Mouse (Mus musculus): ENCODE measurements around the gene Hs1bp3.

Gene Hs1bp3

DNA sequence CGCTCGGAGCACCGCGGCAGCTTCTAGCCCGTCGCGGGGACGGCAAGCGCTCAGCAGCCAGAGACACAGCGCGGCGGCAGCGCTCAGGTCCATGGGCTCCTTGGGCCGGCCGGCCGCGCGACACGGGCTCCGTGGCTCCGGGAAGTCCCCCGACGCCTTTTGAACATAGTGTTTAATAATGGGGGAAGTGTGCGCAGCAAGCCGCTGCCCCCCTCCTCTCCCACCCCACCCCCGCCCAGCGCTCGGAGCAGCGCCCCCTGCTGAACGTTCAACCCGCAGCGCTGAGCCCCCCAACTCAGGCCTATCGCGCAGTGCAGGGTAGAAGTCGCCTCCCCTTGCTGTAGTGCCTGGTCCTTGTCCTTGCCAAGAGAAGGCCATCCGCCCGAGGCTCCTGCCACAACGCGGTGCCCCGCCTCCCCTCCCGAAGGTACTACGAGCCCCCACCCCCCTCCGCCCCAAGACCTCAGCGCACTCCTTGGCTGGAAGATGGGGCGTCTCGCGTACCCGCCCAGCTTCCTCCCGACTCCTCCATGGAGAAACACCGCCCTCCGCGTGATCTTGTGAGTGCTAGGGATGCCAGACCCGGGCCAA, 11.3 kb upstream of the Hs1bp3 start, which contains the start of gene Gdf7:
Gdf7 (minus strand) TSS at position 114 of the 591 bp plus-strand sequence.
- DNase-seq (ENCODE audit: low spot score), result no peak

DNA sequence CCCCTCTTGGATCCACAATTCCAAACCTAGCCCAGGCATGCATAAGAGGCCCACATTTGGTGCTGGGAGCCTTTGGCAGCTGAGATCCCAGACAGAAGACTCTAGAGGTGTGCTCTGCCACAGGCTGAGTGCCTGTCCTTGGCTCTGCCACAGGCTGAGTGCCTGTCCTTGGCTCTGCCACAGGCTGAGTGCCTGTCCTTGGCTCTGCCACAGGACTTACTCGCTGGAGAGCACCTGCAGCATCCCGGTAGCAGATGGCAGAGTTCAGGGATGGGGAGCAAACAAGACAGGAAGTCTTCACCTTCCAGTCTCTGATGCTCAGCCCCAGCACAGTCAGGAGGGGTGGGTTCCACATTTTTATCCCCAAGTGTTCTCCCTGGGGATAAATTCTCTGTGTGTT, 8.0 kb upstream of the Hs1bp3 start:
- DNase-seq (ENCODE audit: low spot score), result no peak

DNA sequence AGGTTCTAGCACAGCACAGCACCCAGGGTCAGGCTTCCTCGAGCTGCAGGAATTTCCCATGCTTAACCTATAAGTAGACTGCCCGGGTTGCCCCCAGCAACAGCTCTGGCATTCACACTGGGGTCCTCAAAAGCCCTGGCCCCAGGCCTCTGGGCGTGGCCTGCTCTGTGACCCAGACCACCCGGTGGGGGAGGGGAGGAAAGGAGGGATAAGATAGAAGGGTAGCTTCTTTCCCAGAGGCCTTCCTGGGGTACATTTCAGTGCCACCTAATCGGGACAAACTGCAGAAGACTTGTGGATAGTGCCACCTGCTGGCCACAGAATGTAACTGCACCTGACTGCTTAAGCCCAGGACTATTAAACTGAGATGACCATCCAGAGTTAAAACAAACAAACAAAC, 6.8 kb upstream of the Hs1bp3 start:
- no peak for DNase-seq (ENCODE audit: low spot score)

DNA sequence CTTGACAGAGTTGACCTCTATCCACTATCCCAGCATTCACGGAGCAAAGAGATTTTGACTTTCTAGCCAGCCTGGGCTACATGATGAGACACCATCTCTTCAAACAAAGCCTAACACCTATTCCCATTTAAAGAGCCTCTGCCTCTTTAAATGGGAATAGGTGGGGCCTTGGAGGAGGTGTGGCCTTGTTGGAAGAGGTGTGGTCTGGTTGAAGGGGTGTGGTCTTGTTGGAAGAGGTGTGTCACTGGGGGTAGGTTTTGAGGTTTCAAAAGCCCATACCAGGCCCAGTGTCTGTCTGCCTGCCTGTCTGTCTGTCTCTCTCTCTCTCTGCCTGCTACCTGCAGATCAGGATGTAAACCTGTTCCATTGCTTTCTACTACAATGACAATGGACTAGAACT, 6.3 kb upstream of the Hs1bp3 start:
- DNase-seq (ENCODE audit: low spot score), result no peak

DNA sequence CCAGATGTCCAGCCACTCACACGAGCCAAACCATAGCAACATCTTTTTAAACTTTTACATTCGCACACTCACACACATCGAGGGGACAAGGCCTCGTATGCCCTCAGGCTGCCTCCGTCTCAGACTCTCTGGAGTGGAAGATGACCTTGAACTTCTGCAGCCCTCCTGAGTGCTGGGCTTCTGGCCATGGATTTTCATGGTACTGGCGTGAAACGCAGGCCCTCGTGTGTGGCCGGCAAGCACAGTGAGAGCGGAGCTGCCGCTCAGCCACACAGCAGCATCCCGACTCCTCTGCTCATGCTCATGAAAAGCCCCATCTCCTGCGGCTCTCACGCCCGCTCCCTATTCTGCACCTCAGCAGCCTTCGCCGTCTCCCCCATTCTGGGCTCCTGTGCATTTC, 2.2 kb upstream of the Hs1bp3 start:
- DNase-seq (ENCODE audit: low spot score), result no peak

DNA sequence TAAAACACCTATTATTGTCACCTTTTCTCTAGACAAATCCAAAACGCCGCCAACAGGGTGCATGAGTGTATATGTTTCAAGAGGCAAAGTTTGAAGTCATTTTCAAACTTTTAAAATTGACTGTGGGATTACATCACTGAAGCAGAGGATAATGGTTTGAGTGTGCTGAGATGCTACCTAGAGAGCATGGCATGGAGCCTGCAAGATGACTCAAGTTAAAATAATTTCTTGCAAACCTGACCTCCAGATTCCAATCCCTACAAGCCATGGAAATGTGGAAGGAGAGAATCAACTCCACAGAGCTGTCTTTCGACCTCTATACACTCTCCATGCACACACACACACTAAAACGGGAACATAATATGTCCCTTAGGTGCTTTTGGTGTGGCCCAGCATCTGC, 966 bp upstream of the Hs1bp3 start:
- DNase-seq (ENCODE audit: low spot score), result no peak

DNA sequence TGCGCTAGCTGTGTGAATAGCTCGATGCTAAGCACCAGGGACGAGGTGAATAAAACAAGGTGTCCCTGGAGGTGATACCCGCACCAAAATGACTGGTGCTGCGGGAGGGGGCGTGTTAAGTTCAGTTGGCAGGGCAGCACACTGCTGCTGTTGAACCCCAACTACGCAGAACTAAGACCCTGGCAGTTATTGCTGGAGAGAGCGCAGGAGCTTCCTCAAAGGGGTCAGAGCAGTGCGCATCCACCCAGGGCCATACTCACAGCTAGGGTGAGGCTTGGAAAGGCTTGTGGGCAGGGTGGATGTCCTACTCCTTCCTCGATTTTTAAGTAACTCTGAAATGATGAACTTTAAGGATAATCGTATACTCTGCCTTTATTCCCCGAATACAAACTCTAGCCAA, 541 bp downstream of the Hs1bp3 start:
- no peak for DNase-seq (ENCODE audit: low spot score)

DNA sequence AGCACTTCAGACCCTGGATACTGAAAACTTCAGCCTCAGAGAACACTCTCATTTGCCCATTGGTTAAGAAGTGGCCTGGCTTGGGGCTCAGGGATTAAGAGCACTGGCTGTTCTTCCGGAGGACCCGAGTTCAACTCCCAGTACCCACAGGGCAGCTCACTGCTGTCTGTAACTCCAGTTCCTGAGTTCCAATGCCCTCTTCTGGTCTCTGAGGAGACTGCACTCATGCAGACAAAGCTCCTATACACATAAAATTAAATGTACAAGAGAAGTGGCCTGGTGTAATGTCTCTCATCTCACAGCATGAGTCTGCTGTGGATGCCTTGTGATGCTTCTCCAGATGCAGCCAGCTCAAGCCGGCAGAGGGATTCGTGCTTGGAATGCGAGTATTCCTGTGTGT, 3.3 kb downstream of the Hs1bp3 start:
- no peak for DNase-seq (ENCODE audit: low spot score)

DNA sequence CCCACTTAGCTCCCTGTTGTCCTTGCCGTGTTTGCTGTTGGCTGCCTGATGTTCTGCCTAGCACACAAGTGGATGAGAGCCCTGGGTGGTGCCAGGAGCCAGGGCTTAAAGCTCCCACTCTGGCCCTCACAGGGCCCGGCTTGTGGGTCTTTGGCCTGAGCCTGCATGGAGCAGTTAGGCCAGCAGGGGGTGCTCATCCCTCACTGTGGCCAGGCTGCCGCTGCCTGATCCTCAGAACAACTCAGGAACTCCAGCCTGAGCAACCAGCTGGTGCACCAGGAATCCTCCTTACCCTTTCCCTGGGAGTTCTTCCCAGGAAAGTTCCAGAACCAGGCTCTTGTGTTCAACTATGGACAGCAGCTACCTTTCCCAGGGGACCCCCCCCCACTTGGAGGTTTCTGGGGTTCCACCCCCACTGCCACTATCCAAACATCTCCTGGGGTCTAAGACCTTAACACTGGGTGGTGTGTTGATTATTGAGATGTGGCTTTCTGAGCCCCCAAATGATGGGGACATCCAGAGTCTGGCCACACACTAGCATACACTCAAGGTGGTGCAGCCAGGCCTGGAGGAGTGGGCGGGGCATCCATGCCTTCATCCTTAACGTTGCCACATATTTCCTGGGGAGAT, 7.0 kb downstream of the Hs1bp3 start:
- peak; percentile 48 for DNase-seq (ENCODE audit: low spot score)

DNA sequence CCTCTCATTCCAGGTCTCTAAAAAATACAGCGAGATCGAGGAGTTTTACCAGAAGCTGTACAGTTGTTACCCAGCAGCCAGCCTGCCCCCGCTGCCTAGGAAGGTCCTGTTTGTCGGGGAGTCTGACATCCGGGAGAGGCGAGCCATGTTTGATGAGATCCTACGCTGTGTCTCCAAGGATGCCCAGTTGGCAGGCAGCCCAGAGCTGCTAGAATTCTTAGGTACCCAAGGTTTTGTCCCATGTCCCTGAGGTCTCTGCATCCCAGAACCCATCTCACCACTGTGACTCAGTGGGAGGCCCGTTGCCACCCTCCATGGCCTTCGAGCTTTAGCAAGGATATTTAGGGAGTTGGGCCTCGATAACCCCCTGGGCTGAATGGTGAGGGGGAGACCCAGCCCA, 8.3 kb downstream of the Hs1bp3 start:
- DNase-seq (ENCODE audit: low spot score), result no peak

DNA sequence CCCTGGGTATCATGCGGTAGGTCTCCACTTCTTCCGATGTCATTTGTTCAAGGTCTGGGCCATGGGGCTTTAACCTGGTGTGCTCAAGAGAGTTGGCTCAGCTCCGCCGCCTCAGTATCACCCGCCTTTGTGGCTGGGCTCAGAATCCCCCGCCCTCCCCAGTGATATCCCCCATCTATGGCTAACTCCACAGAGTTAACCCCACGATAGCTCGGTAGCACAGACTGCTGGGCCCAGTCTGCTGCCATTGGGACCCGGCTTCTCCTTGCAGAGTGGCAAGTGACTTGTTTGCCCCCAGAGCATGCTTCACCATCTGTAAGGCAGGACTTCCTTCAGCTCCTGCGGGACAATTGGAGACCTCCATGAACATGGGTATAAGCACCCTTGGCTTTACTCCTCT, 10.9 kb downstream of the Hs1bp3 start:
- no peak for DNase-seq (ENCODE audit: low spot score)

DNA sequence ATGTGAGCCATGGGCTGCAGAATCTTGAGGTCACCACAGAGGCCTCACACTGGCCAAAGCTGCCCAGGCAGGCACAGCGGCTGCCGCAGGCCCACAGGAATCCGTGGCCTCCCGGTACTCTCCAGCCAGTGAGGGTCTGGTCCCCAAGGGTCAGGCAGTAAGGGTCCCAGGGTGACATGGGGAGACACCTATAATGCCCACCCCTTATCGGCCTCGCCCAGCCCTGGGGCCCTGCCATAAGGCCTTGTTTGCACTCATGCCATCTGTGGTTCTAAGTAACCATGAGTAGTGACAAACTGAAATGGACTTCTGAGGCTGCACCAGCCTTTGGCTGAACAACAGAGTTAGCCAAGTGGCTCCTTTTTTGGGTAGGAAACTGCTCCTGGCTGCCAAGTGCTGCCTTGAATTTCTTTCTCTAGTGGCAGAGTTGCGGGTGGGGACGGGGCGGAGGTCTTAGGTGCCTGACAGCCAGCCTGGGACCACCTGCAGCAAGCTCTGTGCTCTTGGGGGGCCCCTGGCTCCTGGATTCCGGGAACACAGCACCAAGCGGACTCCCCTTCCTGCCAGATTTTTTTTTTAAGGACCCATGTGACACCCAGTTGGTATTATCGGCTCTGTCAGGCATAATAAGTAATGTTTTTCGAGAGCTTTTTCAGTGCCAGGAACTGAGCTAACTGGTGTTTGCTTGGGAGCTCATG, 12.2 kb downstream of the Hs1bp3 start:
- DNase-seq (ENCODE audit: low spot score), result no peak

DNA sequence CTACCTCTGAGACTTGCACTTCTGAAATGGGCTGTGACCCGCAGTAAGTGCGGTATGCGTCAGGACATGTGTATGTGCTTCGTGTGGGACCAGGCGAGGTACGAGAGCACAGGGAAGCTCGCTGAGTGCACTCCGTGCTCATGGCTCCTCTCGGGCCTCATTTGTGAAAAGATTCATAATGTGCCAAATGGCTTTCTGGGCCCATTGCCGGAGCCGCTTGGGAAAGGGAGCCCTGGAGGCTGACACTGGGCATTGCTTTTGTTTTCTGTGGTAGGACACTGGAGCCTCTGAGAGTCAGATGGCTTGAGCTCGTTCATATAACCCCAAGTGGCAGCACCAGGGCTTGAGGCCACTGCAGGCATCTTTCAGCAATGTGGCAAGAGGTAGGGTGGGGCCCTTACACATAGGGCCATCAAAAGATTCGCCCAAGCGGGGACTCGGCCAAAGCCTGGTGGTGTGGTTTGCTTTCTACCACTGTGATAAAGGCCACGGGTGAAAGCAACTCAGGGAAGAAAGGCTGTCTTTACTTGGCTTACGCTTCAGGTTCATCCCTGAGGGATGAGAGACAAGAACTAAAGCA, 12.8 kb downstream of the Hs1bp3 start:
- DNase-seq (ENCODE audit: low spot score), result no peak

DNA sequence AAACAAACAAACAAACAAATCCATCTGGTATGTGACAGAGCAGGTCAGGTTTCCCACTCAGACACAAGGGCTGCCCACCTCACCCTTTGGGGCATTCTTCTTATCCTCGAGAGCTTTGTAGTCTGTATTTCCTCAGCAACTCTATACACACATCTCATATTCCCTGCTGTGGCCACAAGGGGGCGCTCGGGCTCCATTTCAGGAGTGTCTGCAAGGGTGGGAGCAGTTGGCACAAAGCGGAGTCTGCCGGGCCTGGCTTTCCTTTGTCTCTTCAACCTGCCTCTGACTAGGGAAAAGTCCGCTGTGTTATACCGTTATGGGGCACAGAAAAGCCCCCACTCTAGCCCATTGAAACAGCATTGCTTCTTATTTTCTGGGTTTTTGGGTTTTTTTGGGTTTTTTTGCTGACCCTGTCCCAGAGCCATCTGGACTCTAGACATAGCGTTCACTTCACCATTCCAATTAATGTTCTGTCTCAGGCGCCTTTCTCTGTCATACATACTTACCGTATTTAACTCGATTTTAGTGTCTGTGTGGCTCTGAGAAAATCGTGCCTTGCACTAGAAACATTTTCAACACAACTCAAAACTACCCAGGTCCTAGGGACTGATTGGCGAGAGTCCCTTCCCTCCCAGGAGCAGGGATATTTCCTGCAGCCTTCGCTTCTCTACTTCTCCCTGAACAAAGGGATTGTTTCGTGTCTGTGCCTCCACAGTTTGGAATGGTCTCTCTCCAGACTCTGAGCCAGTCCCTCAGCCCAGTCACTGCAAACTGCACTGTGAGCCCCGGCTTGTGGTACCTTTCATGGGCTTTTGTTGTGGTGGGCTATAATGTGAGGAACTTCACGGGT, 13.8 kb downstream of the Hs1bp3 start:
- DNase-seq (ENCODE audit: low spot score), result peak; percentile 82

DNA sequence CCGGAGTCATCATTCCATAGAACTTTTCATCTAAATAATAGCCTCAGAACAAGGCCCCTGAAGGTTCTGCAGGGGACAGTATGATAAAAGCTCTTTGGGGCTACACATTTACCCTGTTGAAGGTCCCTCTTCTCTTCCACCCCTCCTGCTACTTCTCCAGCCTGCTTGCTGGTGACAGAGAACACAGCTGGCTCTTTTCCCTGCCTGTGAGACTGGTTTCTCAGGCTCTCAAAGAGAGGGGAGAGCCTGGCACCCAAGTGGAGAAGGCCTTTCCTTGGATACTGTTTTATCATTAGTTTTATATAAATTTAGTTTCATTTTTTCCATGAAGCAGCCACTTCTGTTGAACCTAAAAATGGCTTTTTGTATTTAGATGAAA, 14.4 kb downstream of the Hs1bp3 start:
- no peak for DNase-seq (ENCODE audit: low spot score)

DNA sequence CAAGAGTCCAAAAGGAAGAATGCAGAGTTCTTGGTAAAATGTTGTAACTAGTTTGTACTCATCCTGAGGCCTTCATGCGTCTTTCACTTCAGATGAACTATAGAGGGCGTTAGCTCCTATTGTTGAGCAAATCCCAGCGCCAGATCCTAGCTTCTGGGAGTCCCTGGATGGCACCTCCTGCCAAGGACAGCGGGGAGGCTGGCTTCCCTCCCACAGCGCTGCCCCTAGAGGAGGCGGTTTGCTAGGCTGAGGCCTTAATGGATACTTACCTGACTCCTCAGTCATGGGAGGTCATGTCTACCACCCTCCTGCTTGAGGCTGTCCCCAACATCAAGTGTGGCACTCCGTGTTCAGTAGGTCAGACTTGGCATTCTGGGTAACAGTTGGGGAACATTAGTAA, 16.0 kb downstream of the Hs1bp3 start:
- no peak for DNase-seq (ENCODE audit: low spot score)

DNA sequence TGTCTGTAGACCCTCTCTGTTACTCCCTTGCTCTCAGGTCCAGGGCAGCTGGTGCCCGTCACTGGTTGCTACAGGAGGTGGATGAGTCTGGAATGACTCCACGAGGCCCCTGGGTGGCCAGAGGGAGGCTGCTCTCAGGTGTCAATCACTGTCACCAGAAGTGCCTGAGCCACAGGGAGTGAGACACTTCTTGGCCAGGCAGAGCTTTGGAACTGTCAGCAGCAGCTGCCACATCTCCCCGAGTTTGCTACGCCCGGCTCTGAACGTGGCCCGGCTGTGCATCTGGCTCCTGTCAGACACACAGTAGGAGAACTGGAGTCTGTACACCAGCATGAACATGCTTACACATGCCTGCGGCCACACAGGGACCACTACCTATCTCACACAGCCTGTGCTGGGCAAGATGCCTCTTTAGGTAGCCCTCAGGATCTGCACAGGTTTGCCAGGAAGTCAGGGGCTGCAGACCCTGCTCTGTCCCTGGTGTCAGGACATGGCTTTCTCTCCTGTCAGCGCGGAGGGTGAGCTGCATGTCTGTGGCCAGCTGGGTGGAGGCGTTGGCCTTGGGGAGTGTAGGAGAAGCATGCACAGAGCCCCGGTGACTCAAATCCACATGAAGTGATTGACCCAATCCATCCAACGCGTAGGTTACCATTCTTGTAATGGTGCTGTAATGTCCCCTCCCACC, 18.4 kb downstream of the Hs1bp3 start:
- DNase-seq (ENCODE audit: low spot score), result no peak

DNA sequence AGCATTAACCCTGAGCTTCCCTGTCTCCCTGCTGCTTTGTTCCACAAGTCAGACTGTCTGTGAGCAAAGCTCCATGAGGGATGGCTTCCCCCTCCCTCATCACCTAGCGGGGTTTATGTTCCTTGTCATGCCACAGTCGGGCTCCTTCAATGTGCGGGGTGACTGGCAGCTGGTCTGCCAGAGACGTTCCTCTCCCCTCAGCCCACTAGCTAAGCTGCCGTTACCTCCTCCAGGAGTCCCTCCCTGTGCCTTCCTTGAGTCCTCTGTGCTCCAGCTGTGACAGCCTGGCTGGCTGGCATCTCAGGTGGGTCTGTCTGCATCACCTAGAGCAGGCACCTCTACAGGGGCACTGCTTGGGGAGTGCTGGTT, 18.9 kb downstream of the Hs1bp3 start:
- no peak for DNase-seq (ENCODE audit: low spot score)

DNA sequence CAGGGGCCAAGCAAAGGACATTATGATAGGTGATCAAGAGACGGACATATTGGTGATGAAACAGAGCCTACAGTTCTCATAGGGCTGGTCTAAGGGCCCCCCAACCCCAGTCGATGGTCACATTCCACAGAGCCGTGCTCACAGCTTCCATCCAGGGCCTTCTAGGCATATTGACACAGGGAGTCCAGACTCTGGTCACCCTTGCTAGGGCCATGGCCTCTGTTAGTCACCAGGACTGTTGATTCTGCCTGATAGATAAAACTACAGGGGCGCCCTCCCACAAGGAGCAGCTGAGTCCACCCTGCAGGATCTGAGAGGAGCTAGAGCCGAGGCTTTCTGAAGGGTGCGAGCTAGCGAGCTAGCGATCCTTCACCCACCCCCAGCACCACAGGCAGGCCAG, 20.4 kb downstream of the Hs1bp3 start:
- no peak for DNase-seq (ENCODE audit: low spot score)

DNA sequence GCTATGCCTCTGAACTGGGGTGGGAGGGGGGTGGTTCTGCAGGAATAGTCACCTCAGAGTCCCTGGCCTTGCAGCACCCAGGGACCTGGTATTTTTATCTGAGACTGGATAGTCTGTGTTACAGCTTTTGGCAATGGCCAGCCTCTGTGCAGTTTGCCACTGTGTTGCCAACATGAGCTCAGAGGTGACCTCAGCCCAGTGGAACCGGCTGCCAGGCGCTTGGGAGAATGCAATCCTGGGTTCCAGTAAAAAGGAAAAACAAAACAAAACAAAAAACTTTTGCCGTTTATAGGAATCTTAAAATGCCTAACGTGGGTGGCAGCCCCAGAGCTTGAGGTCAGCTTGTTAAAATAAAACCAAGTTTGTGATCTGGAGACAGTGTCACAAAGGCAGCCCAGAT, 21.0 kb downstream of the Hs1bp3 start:
- DNase-seq (ENCODE audit: low spot score), result no peak

DNA sequence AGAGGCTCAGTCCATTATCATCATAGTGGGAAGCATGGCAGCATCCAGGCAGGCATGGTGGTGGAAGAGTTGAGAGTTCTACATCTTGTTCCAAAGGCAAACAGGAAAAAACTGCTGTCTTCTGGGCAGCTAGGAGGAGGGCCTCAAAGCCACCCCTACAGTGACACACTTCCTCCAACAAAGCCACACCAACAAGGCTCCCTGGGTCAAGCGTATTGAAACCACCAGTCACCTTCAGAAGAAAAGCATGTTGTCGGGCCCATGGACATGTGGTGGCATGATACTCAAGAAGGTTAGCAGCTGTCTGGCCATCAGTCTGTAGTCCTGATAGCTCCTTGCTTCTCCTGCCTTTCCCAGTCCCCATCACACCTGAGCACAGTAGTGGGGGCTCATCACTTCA, 22.3 kb downstream of the Hs1bp3 start:
- no peak for DNase-seq (ENCODE audit: low spot score)
